Mouse (Mus musculus): ENCODE data around the gene Asic2.

DNA sequence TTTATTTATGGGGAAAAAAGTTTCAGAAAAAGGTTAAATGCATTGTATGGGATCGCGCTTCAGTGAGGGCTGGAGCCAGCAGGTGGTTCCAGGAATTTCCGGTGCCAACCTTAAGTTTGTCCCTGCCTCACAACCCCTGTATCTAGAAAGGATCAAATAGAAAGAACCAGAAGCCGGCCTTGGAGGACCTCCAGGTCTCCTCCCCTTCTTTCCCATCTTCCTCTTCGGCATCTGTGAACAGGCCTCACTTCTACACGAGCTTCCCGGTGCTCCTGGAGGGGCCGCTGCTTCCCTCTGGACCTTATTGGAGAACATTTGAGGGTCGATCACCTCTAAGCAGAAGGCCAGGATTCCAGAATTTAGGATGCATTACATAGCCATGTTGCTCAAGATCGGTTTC is 1064.8 kb downstream of the Asic2 start:
- no peak for TF ChIP-seq E2F4 (IDR thresholded peaks at IDR 0.05; ENCODE audit: borderline replicate concordance, low read depth, low read length)
- no peak for TF ChIP-seq NRF1 (IDR thresholded peaks at IDR 0.05; ENCODE audit: insufficient read depth, low read depth, low read length, poor library complexity, severe bottlenecking)
- TF ChIP-seq POLR2A (IDR thresholded peaks at IDR 0.05; ENCODE audit: control insufficient read depth in 1 of 2, insufficient read depth in 1 of 2, low read depth in 1 of 2, low read length in 2 of 2, poor library complexity in 1 of 2): no peak
- TF ChIP-seq CTCF (IDR thresholded peaks at IDR 0.05 in 2 of 3, conservative IDR thresholded peaks at IDR 0.05 in 1 of 3; ENCODE audit: control insufficient read depth in 1 of 3, insufficient read depth in 1 of 3, low read depth in 2 of 3, low read length in 3 of 3, poor library complexity in 1 of 3, severe bottlenecking in 1 of 3): no peak
- no peak for TF ChIP-seq ZC3H11A (IDR thresholded peaks at IDR 0.05; ENCODE audit: low read depth, low read length)
- TF ChIP-seq EP300 (IDR thresholded peaks at IDR 0.05; ENCODE audit: low read depth in 1 of 2, low read length in 2 of 2): no peak
- no peak for TF ChIP-seq SMC3 (IDR thresholded peaks at IDR 0.05; ENCODE audit: low read depth, low read length)
- TF ChIP-seq MEF2A (IDR thresholded peaks at IDR 0.05; ENCODE audit: extremely low read depth, insufficient replicate concordance, low read depth, low read length, poor library complexity, severe bottlenecking): no peak
- TF ChIP-seq MYC (IDR thresholded peaks at IDR 0.05; ENCODE audit: low read depth, low read length): no peak
- no peak for TF ChIP-seq MAX (IDR thresholded peaks at IDR 0.05; ENCODE audit: low read length)
